Mouse (Mus musculus): ENCODE measurements at regions not wholly inside any gene's neighbourhood (a gene's known extent, or its start where the extent isn't known, plus 50 kb on each side); places are given as distances from the start of the nearest gene placed in this dataset.
"Not testable (repeated sequence)": the region's sequence is repeated elsewhere in the genome, so short reads cannot be mapped to it uniquely, and the experiment has no call there.

DNA sequence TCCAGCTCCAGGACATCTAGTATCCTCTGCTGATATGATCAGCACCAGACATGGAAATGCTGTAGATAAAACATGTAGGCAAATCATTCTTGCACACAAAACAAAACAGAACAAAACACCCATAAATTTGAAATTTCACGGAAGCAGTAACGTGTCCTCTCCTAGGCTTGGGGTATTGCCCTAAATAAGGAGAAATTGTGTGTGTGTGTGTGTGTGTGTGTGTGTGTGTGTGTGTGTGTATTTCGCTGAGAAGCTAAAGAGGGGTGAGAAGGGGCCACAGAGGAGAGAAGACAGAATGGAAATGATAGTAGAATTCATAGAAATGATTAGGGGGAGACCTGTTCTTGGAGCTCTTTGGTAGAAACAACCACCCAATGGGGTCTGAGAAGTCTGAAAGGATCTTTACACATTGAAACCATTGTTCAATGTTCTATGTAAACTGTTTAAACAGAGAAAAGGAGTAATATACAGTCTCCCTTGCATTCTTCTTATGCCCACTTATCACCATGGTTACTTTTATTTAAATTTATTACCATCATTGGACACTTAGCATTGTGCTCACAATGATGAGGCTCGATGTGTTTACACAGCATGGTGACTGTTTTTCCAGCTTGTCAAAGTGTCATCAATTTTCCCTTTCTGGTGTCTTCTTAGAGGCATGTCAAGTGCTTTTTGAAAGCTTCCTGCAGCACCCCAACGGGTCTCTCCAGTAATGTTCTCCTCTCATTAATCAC is 317.3 kb upstream of the 4933412E24Rik start:
- DNase-seq, result no peak

DNA sequence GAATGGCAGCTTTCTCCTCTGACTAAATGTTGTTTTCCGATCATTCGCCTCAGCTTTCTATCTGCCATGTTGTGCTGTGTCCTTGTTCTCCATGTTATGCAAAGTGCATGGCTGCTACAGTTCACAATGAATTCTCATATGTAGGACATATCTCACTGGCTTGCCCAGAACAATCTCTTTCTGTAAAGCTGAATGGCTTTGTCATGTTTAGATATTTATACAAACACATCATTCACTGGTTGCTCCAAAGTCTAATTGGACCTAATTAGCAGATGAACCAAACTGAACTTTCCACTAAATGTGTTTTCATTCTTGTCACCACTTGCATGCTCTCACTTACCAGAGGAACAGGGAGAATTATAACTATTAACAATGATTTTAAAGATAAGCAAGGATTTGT is 301.2 kb upstream of the 4933412E24Rik start:
- DNase-seq, result no peak

DNA sequence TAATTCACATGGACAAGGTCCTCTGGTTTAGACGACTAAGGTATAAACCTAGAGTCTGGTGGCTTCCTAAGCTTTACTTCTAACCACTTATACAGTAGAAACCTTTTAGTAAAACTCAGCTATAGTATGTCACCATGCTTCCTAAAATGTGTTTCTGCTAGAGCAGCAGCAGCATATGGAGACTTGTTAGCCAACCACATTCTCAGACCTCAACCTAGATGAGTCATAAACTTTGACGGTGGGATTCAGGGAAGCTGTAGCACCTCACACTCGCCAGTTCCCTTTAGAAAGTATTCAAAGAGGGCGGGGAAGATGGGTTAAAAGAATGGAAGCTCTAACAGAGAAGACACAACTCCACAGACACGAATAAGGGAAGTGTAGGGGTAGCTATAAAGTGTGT is 298.8 kb upstream of the 4933412E24Rik start:
- no peak for DNase-seq

DNA sequence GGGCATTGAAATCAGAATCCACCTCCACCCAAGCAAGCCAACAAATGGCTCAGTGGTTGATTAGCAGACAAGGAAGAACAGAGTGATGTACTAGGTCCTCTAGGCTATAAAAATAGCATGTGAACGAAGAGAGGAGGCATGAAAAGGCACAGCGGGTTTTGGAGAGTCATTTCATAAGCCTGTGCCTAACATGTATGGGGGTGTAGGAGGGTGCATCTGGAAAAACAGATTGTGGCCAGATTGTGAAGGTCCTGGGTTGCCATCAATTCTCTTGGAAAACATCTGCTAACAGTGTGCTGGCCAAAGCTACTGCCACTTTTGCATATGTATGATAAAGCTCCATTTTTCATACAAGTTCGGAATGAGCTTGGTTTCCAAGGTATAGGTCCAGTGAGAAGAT is 293.5 kb upstream of the 4933412E24Rik start:
- no peak for DNase-seq

DNA sequence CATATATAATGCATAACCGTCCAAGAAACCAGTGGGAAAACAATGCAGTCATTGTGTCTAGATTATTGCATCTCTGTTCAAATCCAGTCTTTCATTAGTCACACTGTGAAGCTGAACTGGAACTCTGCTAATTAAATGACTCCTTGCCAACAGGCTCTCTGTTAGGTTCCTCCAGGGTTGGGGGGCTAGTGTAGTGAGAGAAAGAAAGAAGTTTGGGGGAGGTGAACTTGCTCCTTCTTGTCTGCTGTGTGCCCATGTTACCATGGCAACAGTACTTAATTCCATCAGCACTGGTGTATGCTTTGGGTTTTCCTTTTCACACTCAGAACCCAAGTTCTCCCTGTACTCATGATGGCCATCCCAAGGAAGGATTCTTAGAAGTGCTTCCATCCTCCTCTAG is 292.6 kb upstream of the 4933412E24Rik start:
- DNase-seq, result no peak

DNA sequence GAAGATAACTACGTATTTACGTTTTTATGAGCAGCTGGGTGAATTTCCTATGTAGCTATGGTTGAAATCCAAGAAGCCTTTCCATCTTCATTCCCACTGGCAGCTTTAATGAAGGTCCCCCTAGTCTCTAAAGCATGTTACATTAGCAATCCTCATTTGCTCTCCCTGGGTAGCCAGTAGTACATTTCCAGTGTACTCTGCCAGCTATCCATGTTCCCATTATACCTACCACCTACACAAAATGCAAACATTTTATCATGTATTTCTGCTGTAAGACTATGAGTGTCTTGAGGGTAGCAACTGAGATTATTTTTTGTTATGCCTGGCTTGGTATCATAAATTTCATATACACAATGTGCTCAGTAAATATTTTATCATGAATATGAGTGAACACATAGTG is 291.7 kb upstream of the 4933412E24Rik start:
- no peak for DNase-seq

DNA sequence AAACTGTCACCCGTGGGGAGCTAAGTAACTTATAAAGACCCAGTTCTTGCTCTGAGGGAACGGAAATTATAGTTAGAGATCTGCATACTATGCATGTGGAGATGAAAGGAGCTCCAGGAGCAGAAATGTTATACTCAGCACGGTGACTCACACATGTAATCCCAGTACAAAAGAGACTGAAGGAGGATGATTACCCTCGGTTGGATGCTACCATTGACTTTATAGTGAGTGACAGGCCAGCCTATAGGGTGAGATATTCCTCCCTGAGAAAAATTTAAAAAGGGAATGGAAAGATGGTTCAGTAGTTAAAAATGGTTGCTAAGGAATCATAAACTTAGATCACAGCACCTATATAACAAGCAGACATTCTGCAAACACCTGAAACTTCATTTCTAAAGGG is 287.1 kb upstream of the 4933412E24Rik start:
- no peak for DNase-seq

DNA sequence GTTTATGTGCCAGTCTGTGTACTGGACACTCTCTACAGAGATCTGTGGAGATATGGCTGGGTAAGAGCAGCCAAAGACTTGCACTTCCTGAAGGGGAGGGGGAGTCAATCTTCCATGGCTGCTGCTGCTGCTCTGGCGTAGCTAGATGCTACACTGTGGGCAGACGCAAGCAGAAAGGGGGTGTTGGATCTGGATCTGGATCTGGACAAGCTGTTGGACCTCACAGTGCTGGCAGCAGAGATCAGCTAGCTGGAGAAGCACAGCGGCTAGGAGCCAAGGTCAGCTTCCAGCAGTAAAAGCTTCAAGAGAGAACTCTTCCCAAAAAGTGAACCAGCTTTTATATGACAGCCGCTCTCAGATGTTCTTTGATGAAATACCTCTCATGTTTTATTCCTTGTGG is 285.5 kb upstream of the 4933412E24Rik start:
- DNase-seq, result no peak

DNA sequence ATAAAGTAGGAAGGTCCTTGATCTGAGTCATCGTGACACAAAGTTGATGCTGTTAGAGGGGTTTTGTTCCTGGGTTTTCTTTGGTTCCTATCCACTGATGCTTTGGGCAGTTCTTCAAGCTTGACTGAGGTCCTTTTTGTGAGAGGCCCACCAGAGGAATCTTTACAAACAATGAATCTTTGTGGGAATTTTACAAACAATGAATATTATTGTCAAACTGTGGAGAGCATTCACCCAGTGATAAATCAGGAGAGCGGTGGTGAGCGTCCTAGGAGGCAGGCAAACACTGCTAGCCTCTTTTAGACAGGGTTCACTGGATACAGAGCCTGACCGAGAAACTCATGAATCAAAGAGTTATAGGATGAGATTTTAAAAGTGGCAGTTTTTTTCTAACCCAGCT is 268.9 kb upstream of the 4933412E24Rik start:
- DNase-seq, result no peak

DNA sequence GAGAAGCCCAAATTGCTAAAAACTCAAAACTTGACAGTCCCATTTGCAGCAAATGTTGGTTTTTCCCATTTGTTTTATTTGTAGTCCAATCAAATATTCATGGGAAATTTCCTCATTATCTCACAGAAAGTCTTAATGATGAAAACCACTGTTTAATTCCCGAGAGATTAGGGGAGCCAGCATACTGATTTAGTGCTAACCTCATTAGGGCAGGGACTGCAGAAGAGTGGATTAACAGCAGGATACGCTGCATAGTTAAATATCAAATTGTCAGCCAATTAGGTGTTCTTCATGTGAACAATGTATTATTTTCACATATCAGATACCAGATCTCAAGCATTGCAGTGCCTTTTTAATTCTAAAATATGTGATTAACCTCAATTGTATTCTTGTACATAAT is 264.0 kb upstream of the 4933412E24Rik start:
- no peak for DNase-seq

DNA sequence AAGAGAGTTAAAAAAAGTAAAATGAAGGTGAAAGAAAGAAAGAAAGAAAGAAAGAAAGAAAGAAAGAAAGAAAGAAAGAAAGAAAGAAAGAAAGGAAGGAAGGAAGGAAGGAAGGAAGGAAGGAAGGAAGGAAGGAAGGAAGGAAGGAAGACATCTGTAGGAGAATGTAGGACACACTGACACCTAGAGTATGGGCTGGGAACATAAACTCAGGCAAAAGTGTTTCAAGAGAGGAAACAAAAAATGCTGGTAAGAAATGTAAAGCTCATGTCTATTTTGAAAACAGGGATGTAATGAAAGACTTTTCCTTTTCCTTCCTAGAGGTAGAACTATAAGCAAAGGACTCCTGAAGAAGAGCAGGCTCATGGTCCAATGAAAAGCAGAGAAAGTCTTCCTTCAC is 237.2 kb upstream of the 4933412E24Rik start:
- not testable (repeated sequence) for DNase-seq

DNA sequence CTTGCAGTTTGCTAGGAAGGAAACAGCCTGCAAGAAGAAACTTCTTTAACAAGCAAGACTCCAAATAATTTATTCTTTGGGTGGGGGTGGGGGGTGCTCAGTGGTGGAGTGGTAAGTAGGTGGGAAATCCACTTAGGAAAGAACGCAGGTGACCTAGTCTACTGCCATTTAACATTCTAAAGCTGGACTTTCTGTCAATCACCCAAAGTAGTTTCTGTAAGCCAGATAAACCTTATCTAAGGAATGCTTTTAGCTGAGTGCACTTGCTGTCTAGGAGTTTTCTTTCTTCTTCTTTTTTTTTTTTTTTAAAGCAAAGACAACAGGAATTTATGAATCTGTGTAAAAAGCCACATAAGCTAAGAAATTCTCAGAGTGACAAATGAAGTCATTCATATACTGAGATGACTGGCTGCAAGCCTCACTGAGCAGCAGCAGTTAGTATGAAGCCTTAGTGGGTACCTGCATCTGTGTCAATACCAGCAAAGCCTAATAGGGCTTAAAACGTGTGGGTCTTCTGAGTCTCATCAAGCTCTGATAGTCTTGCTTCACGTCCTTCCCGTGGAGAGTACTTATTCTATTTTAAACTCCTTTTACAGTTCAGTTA is 210.0 kb upstream of the 4933412E24Rik start:
- DNase-seq, result no peak

DNA sequence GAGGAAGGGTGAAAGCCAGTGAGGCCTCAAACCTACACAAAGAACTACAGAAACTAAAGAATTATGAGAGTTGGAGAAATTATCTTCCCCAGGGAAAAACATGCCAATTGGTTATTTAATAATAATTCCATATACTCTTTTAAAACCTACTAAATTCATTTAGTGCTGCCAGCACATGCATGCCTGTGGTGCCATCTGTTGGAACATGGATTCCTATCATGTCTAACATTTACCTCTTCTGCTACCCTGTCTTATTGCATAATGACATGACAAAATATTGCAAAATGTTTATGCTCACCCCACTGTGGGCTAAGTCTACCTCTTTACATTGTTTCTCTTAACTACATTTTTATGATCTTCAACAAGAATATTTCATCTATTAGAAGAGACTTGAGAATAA is 178.7 kb upstream of the 4933412E24Rik start:
- DNase-seq, result no peak

DNA sequence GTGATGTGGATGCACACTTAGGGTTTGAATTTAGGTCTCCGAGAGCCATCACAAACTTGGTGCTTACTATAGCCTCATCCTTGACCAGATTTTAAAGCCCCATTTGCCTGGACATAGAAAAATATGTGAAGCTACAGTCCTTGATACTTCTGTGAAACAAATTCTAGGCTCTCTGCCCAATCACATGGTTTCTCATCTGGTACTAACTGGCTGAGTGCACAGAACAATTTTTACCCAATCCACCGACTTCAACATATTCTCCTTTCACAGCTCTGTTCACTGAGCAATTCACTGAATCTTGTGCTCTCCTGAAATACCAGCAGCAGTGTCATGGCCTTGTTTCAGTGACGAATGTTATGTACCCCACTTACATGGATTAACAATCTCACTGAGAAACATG is 176.7 kb upstream of the 4933412E24Rik start:
- no peak for DNase-seq

DNA sequence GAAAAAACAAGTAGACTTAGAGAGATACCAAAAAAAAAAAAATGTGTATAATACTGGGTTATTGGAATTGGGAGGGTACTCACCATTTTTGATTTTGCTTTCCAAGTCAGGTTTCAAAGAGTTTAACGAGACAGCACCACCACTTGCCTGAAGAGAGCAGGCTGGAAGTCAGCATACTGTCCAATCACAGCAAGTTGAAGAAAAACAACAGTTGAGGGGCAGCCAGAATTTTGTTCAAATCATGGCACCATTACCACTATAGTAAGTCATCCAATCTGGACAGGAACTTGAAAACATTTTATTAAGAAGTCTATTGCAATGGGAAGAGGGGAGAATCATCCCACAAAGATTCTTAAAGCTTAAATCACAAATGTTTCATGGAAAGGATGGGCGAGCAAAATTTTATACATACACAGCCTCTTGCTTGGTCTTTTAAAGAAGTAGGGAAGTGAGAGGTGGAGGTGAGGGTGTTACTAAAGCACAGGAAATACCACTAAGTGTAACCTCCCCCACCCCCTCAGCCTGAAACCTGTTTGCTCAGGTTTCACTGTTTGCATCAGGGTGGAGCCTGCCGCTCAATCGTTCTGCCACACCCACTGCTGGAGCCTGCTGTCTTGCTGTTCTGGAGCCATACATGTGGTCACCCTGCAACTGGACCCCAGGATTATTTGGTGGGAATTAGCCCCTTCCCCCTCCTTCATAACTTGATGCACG is 170.7 kb upstream of the 4933412E24Rik start:
- DNase-seq, result no peak

DNA sequence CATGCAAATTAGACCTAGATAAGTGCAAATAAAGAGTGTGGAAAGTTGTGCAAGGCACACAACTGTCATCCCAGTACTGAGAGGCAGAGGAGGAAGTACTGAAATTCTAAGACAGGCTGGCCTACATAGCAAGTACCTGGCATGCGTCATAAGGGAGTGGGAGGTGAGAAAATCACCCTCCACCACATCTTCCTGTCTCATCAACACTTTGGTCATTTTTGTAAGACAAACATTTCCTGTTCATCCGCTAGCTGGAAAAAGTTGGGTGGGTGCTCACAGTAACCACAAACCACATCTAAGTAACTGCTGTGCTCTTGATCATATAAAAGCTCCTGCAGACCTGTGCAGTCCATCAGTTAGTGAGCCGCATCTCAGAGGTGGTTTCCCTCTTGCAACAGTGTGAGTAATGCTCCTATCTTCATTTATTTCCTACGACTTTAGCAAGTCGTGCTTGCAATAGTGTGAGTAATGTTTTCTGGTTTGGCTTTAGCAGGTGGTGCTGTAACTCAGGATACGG is 125.2 kb upstream of the 4933412E24Rik start:
- DNase-seq, result no peak

DNA sequence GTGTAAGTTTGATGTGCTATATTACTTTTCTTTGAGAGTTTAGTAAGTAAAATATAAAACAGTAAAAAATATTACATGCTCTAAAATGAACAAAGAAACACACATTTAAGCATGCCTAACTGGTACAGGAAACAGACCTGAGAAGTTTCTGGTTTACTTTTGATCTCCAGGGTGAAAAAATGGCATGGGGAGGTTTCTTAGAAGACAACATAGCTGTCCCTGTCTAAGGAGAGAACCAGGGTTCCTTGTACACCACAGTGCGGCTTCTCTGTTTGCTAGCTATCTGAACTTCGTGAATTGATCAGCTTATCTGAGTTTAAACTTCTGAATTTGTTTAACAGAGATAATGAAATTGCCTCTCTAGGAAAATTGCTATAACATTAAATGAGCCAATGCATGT is 120.3 kb upstream of the 4933412E24Rik start:
- no peak for DNase-seq

DNA sequence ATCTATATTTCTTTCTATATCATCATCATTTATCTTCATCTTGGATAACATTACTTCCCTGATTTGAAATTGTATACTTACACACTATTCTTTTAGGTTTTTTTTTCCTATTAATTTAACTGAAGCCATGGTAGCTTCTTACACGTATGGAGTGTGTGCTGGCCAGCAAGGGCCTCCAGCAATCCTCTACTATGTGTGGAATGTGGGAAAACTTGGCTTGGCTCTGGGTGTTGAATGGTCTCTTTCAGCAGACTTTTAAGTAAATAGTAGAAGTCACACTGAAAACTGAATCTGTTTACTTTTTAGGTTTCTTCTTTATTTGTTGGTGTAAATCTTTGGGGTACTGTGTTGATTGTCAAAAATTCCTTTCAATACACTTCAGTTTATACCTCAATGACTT is 118.1 kb upstream of the 4933412E24Rik start:
- no peak for DNase-seq

DNA sequence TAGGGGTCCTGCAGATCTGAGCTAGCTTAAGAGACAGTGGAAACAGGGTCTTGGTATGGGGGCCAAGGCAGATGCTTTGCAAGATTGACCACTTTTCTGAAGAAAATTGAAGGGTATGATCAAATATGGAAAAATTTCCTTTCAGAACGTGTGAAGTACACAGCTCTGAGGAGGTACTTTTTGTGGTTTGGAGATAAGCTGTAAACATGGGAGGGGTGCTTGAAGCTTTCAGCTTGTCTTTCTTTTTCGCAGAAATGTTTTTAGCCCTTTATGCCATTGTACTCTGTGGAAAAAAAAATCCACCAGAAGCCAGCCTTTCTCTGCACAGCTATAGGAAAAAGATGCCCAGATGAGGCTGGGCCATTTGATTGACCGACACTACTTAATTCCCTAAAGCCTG is 116.3 kb upstream of the 4933412E24Rik start:
- DNase-seq, result no peak

DNA sequence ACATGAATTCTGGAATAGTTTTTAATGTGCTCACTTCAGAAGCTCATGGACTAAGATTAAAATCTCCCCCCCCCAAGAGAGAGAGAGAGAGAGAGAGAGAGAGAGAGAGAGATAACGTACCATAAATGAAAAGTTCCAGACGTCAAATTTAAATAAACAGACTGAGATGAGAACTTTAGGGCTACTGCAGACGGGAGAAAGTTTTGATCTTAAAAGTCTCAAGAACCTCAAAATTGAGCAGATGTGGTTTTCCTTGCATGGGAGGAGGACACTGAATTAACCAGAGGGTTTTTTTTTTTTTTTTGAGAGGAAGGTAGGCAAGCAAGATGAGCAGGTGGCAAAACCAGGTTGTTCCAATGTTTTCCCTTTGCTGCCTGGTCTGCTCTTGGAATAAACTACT is 108.0 kb upstream of the 4933412E24Rik start:
- no peak for DNase-seq

DNA sequence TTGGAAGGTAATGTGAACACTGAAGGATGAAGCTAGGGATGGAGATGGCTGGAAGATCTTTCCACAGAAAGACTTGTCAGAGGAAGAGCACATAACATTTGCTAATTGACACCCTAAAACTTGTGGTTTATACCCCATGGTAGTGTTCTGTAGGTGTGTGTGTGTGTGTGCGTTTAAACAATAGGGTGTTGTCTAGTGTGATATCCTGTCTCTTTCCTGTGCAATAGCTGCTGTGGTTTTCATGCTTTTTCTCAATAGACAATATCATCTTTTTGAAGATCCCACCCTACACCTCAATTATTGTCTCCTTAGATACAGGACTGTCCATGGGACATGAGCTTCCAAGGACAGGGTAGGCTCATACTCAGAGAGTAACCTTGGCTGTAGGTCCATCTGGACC is 103.5 kb upstream of the 4933412E24Rik start:
- DNase-seq, result no peak

DNA sequence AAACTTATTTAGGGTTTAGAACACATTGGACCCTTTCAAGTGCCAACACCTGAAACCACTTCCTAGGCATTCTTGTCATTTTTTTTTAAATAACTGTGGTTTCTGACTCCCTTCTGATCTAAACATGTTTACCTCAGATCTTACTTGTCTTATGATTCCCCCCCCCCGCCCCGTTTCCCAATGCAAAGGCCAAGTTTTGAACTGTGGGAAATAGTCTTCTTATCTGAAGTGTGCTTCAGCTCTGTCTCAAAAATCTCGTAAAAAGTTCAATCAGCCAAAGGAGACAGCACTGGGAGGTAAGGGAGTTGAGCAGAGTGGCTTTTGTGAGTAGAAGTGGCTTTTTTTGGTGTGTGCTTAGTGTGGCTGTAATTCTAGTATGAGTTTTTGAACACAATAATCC is 95.5 kb upstream of the 4933412E24Rik start:
- DNase-seq, result no peak

DNA sequence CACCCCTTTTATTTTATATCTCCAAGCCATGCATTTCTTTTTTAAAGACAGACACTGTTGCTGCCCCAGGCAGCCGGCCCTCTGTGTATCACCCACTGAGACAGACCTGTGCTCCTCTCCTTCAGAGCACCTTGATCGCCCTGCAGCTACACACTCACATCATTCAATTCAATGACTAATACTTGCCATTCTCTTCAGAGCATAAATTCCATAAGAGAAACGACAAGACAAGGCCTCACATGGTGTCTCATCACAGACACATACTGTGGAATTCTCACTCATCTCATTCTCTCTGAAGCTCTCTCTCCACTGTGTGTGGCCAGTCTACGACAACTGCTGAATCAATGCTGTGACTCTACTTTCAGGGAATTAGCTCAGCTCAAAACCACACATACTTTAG is 94.6 kb upstream of the 4933412E24Rik start:
- DNase-seq, result no peak

DNA sequence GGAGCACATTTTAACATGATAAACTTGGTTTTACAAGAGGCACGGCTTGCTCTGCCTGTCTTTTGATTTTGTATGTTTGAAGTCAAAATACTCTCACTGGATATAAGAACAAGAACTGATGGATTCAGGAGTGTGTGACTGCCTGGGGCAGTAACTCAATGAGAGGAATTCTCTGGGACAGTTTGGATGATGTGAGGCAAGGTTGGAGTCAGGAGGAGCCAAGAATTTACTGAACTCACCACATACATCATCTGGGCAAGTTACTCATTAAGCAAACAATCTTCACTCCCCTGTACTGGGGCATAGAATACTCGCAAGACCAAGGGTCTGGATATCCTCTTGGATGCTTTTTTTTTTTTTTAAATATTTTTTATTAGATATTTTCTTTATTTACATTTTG is 87.7 kb upstream of the 4933412E24Rik start:
- DNase-seq, result no peak
